Mouse (Mus musculus): ENCODE measurements around the gene Tbc1d1.

The Tbc1d1 gene

DNA sequence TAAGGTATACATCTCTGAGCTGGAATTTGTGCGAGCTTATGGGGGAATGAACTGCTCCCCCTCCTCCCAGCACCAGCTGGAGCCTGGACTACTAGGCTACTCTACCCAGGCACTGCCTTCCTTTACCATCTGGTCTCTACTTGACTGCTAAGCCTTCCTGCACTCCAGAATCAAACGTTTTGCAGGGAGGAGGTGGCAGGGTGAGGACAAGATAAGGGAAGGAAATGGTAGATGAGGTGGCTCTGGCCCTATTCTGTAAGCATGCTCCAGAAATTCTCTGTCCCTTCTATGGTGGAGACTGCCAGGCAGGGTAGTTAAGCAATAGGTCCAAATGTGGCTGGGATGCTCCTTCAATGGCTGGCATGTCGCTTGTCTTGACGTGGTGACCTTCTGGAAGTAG lies 2.4 kb downstream of the Tbc1d1 start:
- POLR2A ChIA-PET: interaction anchor here in 2 of 4 experiments (0.6 to 1.2 kb wide), 3 partner anchors 9 to 62 kb away, joined by 3 to 8 read pairs (median 3); no protein-coding TSS in a partner anchor
- CTCF ChIA-PET: interaction anchor here in 1 of 4 experiments (0.7 kb wide), 1 partner anchor 88 kb away, joined by 4 read pairs; no protein-coding TSS in a partner anchor

- CTCF ChIA-PET: interaction anchor here in 2 of 4 experiments (1.1 to 1.4 kb wide), 3 partner anchors 51 to 724 kb away, joined by 3 to 4 read pairs (median 3); no protein-coding TSS in a partner anchor
Measured at GRCm38 (mm10) chr5:64159065-64159780, 3.1 kb downstream of the Tbc1d1 start.

GRCm38 (mm10) chr5:64159781-64160704 lies 3.9 kb downstream of the Tbc1d1 start:
- ChIA-PET CTCF (interaction anchor here in 3 of 4 experiments (0.5 to 1.4 kb wide), 7 partner anchors 51 to 723 kb away, joined by 3 to 4 read pairs (median 4); partner anchors contain the start of gene Nwd2 (in 1 of the 3)), POLR2A (interaction anchor here in 3 of 4 experiments (0.6 to 1.5 kb wide), 18 partner anchors 8 to 1207 kb away, joined by 3 to 8 read pairs (median 3); partner anchors contain the start of genes Klhl5 (in 1 of the 3) and Pgm2 (in 1 of the 3))

More at GRCm38 (mm10) chr5:64159065-64159780, 3.1 kb downstream of the Tbc1d1 start:
- POLR2A ChIA-PET: interaction anchor here in 2 of 4 experiments (1.0 to 1.5 kb wide), 5 partner anchors 12 to 948 kb away, joined by 3 to 8 read pairs (median 3); partner anchors contain the start of gene Klhl5 (in 1 of the 2)

- ChIA-PET CTCF (interaction anchor here in 3 of 4 experiments (0.5 to 1.4 kb wide), 6 partner anchors 52 to 512 kb away, joined by 3 to 4 read pairs (median 4); partner anchors contain the start of gene Nwd2 (in 1 of the 3)), POLR2A (interaction anchor here in 3 of 4 experiments (0.6 to 1.5 kb wide), 16 partner anchors 9 to 1206 kb away, joined by 3 to 8 read pairs (median 3); partner anchors contain the start of gene Pgm2 (in 1 of the 3))
Measured at GRCm38 (mm10) chr5:64160705-64161391, 4.7 kb downstream of the Tbc1d1 start.

DNA sequence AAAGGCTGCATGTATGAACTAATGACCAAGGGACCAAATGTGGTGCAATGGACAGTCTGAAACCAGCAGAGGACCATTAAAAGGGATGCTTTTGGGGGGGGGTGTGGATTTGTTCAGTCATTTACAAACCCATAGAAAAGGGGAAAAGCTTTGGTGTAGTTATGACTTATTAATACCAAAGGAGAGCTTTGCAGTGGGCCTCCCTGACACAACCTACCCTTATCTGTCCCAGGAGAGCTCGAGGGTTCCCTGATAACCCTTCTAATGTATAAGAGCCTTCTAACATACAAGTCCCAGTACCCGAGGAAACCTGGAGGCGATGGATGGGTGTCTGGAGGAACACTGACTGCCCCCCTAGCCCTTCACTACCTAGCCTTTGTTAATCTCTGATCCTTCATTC lies 5.8 kb downstream of the Tbc1d1 start:
- POLR2A ChIA-PET: interaction anchor here in 3 of 4 experiments (0.6 to 1.1 kb wide), 3 partner anchors 9 to 86 kb away, joined by 3 read pairs; no protein-coding TSS in a partner anchor
- CTCF ChIA-PET: interaction anchor here in 1 of 4 experiments (0.5 to 0.6 kb wide), 2 partner anchors 43 to 351 kb away, joined by 3 read pairs; no protein-coding TSS in a partner anchor

- ChIA-PET POLR2A (interaction anchor here in 1 of 4 experiments (0.6 kb wide), 1 partner anchor 87 kb away, joined by 3 read pairs; no protein-coding TSS in a partner anchor), CTCF (interaction anchor here in 1 of 4 experiments (0.7 kb wide), 1 partner anchor 102 kb away, joined by 3 read pairs; no protein-coding TSS in a partner anchor)
Measured at GRCm38 (mm10) chr5:64162582-64162981, 6.5 kb downstream of the Tbc1d1 start.

DNA sequence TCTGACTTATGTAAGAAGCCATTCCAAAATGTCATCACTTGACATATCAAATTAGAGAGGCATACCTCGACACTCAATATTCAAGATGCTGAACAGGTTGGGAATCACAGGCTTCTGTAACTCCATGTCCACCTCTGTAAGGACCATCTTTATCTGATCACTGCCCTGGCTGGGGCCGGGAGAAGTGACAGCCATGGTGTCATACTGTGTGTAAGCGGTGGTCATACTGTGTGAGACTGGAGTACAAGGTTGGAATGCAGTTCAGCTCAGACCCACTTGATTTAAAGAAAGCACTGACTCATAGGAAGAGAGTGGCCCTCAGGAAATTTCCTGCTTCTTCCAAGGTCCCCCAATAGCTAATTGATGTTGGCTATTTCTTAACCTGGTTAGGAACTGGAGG lies 8.3 kb downstream of the Tbc1d1 start:
- POLR2A ChIA-PET: interaction anchor here in 2 of 4 experiments (1.0 to 1.1 kb wide), 2 partner anchors 9 to 11 kb away, joined by 3 read pairs; no protein-coding TSS in a partner anchor
- CTCF ChIA-PET: no interaction called here

DNA sequence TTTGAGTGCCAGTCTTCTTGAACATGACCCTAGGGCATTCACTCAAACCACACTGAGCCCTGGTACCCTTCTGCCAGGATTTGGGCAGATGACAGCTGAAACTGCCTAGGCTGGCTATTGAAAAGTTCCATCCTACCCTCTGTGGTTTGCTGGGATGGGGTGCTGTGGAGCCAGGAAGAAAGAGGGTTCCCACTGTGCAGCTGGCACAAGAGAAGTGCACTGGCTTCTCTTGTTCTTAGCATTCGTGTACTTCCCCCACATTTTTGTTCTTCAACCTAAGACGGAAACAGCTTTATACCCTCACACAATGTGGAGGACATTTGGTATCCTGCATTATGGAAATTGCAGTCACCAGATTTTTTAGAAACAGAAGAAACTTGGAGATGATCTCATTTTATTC lies 9.7 kb downstream of the Tbc1d1 start:
- POLR2A ChIA-PET: interaction anchor here in 1 of 4 experiments (1.0 kb wide), 1 partner anchor 10 kb away, joined by 3 read pairs; no protein-coding TSS in a partner anchor
- CTCF ChIA-PET: no interaction called here

DNA sequence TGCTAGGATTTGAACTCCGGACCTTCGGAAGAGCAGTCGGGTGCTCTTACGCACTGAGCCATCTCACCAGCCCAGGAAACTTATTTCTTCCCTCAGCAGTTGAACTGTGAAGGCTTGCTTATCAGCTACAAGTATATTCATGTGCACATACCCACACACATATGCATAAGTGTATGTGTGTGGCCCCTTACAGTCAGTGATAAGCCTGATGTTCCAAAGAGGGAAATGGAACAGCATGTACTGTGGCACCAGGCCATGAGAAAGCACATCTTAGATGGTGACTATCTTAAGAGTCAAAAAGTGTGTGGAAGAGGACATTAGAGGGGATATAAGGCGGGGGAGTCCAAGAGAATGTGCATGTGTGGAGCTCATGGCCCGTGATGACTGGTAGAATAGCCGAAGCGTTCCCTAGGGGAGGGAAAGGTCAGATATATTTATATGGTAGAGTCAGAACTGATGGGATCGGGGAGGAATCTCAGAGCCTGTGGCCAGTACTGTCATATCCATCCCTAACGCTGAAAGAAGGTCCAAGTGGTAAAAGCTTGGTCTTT lies 13.0 kb downstream of the Tbc1d1 start:
- ChIA-PET CTCF (interaction anchor here in 1 of 4 experiments (1.0 kb wide), 1 partner anchor 93 kb away, joined by 3 read pairs; no protein-coding TSS in a partner anchor), POLR2A (interaction anchor here in 1 of 4 experiments (0.7 to 1.2 kb wide), 2 partner anchors 9 to 13 kb away, joined by 3 to 4 read pairs; partner anchors contain the start of gene Tbc1d1)

DNA sequence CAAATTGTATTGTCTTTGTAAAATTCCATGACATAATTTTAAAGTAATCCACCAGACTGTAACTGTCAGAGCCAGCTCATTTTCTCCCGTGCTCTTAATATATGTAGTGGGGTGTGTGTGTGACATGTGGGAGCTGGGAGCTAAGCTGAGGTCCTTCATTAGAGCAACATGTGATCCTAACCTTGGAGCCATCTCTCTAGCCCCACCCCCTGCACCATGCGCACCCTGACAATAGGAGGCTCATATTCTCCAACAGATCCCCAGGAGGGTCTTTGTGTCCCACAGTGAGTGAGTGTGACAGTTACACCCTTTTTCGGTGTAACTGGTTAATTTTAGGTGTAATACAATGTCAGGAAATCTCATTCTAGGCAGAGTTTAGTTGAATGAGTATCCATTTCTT lies 16.8 kb downstream of the Tbc1d1 start:
- CTCF ChIA-PET: no interaction called here
- POLR2A ChIA-PET: interaction anchor here in 1 of 4 experiments (1.0 to 2.0 kb wide), 2 partner anchors 8 to 13 kb away, joined by 3 to 8 read pairs; no protein-coding TSS in a partner anchor

GRCm38 (mm10) chr5:64173302-64173701 lies 17.2 kb downstream of the Tbc1d1 start:
- ChIA-PET CTCF (no interaction called here), POLR2A (interaction anchor here in 1 of 4 experiments (1.0 to 2.0 kb wide), 2 partner anchors 9 to 13 kb away, joined by 3 to 8 read pairs; no protein-coding TSS in a partner anchor)

DNA sequence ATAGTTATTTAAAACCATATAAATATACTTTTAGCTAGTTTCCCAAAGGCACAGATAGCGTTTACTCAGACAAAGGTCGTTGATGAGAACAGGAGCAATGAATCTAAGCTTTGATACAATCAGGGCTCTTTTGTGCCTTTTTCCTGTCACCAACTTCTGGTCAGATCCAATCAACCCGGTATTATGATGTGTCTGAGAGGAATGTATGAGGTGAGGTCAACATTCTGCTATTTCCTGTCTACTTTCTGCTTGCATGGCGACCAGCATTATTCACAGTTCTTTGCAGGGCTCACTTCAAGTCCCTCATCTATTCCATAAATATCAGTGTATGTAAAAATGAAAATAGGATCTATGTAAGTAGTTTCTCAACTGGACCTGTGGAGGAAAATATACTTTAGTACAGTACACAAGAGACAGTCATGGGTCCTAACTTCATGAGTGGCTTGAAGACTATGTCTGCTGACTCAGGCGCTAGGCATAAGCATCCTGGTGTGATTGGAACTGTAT lies 18.4 kb downstream of the Tbc1d1 start:
- POLR2A ChIA-PET: interaction anchor here in 2 of 4 experiments (0.6 to 1.0 kb wide), 2 partner anchors 35 to 57 kb away, joined by 3 read pairs; no protein-coding TSS in a partner anchor
- CTCF ChIA-PET: no interaction called here

GRCm38 (mm10) chr5:64180548-64180947 lies 24.4 kb downstream of the Tbc1d1 start:
- CTCF ChIA-PET: interaction anchor here in 1 of 4 experiments (0.5 kb wide), 1 partner anchor 820 kb away, joined by 3 read pairs; no protein-coding TSS in a partner anchor
- POLR2A ChIA-PET: interaction anchor here in 1 of 4 experiments (0.9 kb wide), 1 partner anchor 20 kb away, joined by 3 read pairs; no protein-coding TSS in a partner anchor

GRCm38 (mm10) chr5:64183712-64184111 lies 27.6 kb downstream of the Tbc1d1 start:
- ChIA-PET CTCF (no interaction called here), POLR2A (interaction anchor here in 2 of 4 experiments (0.7 to 1.0 kb wide), 3 partner anchors 12 to 115 kb away, joined by 4 to 7 read pairs (median 5); no protein-coding TSS in a partner anchor)

GRCm38 (mm10) chr5:64185257-64185656 lies 29.2 kb downstream of the Tbc1d1 start:
- ChIA-PET CTCF (interaction anchor here in 1 of 4 experiments (0.9 kb wide), 1 partner anchor 53 kb away, joined by 3 read pairs; no protein-coding TSS in a partner anchor), POLR2A (interaction anchor here in 3 of 4 experiments (0.5 to 1.9 kb wide), 4 partner anchors 48 to 394 kb away, joined by 3 to 4 read pairs (median 4); no protein-coding TSS in a partner anchor)

DNA sequence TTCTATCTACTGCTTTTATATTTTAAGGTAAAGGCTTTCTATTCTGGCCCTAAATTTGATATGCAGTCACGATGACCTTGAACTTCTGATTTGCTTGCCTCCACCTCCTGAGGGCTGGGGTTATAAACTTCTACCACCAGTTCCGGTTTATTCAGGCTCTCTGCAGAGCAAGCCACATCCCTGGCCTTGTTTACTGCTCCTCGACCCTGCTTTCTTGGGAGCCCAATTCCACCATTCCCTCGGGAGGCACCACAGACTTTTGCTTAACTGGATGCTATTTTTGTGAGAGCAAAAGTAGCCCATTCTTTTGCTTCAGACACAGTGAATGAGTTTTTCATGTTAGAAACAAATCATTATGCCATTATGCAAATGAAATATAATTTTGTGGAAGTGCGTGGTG lies 30.5 kb downstream of the Tbc1d1 start:
- ChIA-PET CTCF (interaction anchor here in 2 of 4 experiments (0.7 to 1.0 kb wide), 2 partner anchors 79 to 88 kb away, joined by 3 to 7 read pairs; no protein-coding TSS in a partner anchor), POLR2A (interaction anchor here in 2 of 4 experiments (0.7 to 1.9 kb wide), 3 partner anchors 46 to 867 kb away, joined by 3 to 4 read pairs (median 3); no protein-coding TSS in a partner anchor)

Measured in embryonic stem cell, embryonic (primary cell).